Mouse (Mus musculus): ENCODE results near the gene Tsen54. TPM values are rescaled to one million over a fixed set of nuclear protein-coding genes. Genes with fewer than 3 reads are reported as not detected.

Tsen54 gene
- polyA plus RNA-seq, 1 experiment from 2014 or later: 23.6 TPM

DNA sequence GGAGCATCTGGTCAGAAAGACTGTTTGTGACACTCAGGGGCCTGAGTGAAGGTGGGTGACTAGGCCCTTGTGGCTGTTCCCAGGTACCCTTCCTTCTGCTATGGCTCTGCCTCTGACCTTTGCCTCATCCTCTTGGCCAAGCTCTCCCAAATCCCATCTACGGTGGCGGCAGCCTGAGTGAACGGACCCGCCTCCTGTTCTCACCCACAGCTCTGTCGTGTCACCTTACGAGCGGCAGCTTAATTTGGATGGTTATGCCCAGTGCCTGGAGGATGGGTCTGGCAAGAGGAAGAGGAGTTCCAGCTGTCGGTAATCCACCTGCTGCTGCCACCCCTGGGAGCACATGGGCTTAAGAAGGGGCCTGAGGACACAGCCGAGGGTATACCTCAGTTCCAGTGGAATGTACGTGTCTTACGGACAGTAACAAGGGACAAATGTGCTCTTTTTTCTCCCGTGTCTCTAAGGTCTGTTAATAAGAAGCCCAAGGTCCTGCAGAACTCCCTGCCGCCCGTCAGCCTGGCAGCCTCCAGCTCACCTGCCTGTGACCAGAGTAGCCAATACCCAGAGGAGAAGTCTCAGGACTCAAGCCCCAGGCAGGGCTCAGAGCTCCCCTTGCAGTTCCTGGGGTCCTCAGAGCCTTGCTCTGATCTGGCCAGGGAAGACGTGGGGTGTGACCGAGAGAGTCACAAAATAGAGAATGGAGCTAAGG is 5.5 kb downstream of the Tsen54 start:
- no peaks in the 10 kb centered on the region for H3K9me3 ChIP-seq
- peaks cover 28% of the 10 kb centered on the region for H3K27me3 ChIP-seq
- 92% methylated on average over 16 of the region's 16 CpGs for WGBS
- H3K4me3 ChIP-seq: no peak overlapping the region
- no peak overlapping the region for H3K4me2 ChIP-seq
- ATAC-seq (ENCODE audit: low FRiP score, low read depth): no peak
- peaks cover 38% of the 10 kb centered on the region for H3K36me3 ChIP-seq
- no peak overlapping the region for H3K27ac ChIP-seq (replicated peaks)
- no peak overlapping the region for H3K9ac ChIP-seq
- peaks cover 27% of the 10 kb centered on the region for H3K4me1 ChIP-seq (replicated peaks)

DNA sequence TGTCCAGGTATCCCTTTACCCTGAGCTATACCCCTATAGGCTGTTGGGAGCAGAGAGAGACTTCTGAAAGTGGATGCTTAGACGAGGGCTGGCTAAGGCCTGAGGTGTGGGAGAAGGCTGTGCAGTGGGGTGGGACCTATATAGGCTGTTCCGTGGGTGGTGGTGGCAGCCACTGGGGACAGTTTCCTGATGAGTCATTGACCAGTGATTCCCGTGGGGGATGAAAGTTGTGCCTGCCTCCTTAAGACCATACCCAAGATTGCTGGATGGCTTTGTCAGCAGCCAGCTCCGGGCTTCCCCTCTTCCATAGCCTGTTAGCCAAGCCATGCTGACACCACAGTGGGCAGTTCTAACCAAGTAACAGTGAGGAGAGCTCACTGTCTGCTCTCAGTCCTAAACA is 6.5 kb downstream of the Tsen54 start:
- Histone ChIP-seq H3K27ac (replicated peaks) (no peak overlapping the region), H3K27me3 (peaks cover 37% of the 10 kb centered on the region), H3K4me1 (replicated peaks) (peaks cover 18% of the 10 kb centered on the region), H3K4me2 (no peak overlapping the region), H3K4me3 (no peak overlapping the region), H3K9me3 (no peaks in the 10 kb centered on the region), H3K9ac (no peak overlapping the region), H3K36me3 (peaks cover 38% of the 10 kb centered on the region)
- ATAC-seq (ENCODE audit: low FRiP score, low read depth): 0 out of 2 replicates have a peak, but pooled peaks have one; percentile 9
- WGBS: 86% methylated on average over 4 of the region's 4 CpGs

DNA sequence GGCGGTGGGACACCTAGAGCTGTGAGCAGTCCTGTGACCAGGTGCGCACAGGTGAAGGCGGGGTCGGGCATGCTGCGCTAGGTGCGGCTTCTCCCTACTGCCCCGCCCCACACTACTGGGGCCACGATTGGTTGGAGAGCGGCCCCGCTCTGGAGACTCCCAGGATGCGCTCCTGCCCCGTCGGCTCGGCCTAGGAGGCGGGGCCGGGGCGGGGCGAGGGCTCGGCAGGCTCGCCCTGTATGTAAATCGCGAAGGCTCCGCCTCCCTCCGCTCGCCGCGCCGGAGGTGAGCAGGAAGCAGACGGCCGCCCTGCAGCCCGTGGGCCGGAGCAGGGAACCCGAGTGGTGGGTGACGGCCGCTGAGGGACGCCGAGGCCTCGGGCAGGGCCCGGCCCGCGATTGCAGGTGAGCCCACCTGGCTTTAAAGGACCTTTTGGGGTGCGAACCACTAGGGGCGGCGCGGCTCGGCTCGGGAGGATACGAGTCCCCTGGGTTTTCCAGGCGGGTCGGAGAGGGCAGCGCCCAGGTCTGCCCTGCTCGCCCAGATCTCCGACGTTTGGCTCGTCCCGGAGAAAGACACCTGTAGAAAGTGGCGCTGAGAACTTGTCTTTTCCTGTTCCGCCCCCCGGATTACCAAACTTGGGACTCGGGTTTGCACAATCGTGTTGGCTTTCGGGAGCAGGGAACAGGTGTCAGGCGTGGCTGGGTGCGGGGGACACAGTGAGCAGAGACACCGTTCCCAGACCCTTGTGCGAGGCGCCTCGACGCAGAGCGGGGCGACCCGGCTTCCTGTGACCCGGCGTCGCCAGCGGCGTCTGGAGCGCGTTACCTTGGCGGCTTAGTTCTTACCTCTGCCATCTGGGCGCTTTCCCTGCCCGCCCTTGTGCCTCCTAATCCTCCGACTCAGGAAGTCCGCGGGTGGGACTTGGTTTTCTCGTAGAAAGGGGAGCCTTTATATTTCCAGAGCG is 9.5 kb downstream of the Tsen54 start, which contains the start of gene Llgl2:
Gene Llgl2 (plus strand): TSS at position 276 of the 967 bp plus-strand sequence.
- Histone ChIP-seq H3K4me2 (peak within 1 kb of the TSS; percentile 95), H3K36me3 (peaks cover 28% of the 10 kb centered on the region), H3K27ac (replicated peaks) (no peak within 1 kb of the TSS), H3K4me1 (replicated peaks) (peaks cover 12% of the 10 kb centered on the region), H3K9ac (peak within 1 kb of the TSS; percentile 39), H3K4me3 (peak within 1 kb of the TSS; percentile 55), H3K9me3 (no peaks in the 10 kb centered on the region), H3K27me3 (peaks cover 47% of the 10 kb centered on the region)
- under 1% methylated on average over 86 of the region's 87 CpGs for WGBS
- peak; percentile 79; the same call in 1 of the 2 replicates for ATAC-seq (ENCODE audit: low FRiP score, low read depth)

DNA sequence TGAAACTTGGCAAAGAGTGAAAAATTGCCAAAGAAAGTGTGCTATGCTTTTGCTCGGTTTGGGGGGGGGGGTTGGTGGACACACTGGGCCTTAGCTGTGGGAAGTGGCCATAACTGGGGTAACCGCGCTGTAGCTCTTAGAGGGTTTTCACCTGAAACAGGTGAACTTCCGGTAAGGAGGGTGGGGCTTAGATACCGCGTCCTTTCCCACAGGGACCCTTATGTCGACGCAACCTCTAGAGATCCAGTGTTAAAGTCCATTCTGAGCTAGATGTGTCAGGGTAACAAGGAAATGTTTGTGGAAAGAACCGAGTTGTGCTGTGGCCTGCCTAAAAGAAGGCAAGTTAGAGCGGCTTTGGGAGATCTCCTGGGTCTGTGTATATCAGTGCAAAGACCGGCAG is 10.3 kb downstream of the Tsen54 start:
- peaks cover 49% of the 10 kb centered on the region for H3K27me3 ChIP-seq

DNA sequence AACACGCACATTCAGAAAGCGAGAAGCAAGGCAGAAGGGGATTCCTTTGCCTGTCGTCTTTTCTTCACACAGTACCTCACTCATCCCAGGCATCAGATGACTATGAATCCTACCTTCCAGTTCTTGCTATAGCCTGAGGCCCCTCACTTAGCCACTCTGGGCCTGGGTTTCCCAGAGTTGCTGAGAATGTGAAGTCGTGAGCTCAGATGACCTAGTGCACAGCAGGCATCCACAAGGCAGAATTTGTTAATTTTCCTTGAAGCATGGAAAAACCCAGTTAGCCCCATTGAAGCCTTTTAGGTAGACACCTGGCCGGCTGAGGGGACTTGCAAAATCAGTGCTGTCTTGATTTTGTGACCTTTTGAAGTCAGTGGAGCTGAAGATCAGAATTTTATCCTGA is 12.0 kb downstream of the Tsen54 start:
- H3K36me3 ChIP-seq: peaks cover 12% of the 10 kb centered on the region; the same call in 1 of the 2 replicates
- peaks cover 64% of the 10 kb centered on the region for H3K27me3 ChIP-seq
- no peak overlapping the region for H3K4me3 ChIP-seq
- WGBS: 45% methylated on average over 5 of the region's 5 CpGs
- no peaks in the 10 kb centered on the region for H3K9me3 ChIP-seq
- ATAC-seq (ENCODE audit: low FRiP score, low read depth): no peak
- H3K4me1 ChIP-seq (replicated peaks): peaks cover 12% of the 10 kb centered on the region
- no peak overlapping the region for H3K9ac ChIP-seq
- no peak overlapping the region for H3K4me2 ChIP-seq
- no peak overlapping the region for H3K27ac ChIP-seq (replicated peaks)

More for the DNA sequence above, 10.3 kb downstream of the Tsen54 start:
- Histone ChIP-seq H3K9me3 (no peaks in the 10 kb centered on the region), H3K36me3 (peaks cover 24% of the 10 kb centered on the region), H3K27ac (replicated peaks) (no peak overlapping the region), H3K4me1 (replicated peaks) (peaks cover 12% of the 10 kb centered on the region), H3K4me3 (0 out of 2 replicates have a peak overlapping the region, but pooled peaks have one; percentile 55), H3K4me2 (peak overlapping the region; percentile 95), H3K9ac (no peak overlapping the region)
- whole genome bisulfite sequencing: 17% methylated on average over 11 of the region's 11 CpGs
- no peak for ATAC-seq (ENCODE audit: low FRiP score, low read depth)

DNA sequence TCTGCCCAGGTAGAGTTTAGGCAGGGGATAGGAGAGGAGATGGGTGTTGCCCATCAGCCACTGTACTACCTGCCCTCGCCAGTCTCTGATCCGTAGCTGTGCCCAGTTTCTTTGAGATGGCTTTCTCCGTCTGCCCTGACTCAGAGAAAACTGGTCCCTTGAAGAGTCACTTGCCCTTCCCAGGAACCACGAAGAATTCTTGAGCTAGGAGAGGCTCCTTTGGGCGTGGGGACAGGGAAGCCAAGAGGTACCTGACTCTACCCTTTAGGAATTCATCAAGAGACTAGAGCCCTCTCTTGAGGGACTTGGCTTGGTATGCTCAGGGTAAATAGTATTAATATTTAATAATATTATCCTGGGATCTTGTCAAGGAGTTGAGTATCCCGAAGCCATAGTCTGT is 13.1 kb downstream of the Tsen54 start:
- peaks cover 64% of the 10 kb centered on the region for H3K27me3 ChIP-seq

DNA sequence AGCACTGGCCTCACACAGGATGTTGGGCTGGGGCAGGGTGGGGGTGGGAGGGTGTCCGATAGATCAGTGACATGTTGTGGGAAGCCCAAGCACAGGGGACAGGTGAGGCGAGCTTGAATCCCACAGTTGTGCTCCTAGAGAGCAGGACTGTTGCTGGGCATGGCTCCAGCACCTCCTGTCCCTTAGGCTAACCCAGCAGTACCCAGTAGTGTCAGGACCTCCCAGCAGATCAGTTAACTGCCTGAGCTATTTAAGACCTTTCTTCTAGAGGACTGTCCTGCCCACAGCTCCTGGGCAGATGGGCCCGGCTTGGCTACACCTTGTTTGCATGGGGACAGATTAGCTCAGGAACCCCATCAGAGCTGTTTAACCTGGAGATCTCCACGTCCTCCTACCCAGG is 14.5 kb downstream of the Tsen54 start:
- Histone ChIP-seq H3K4me1 (replicated peaks) (peaks cover 5% of the 10 kb centered on the region), H3K27me3 (peaks cover 51% of the 10 kb centered on the region), H3K4me2 (no peak overlapping the region), H3K36me3 (no peaks in the 10 kb centered on the region), H3K9ac (no peak overlapping the region), H3K27ac (replicated peaks) (no peak overlapping the region), H3K4me3 (no peak overlapping the region), H3K9me3 (no peaks in the 10 kb centered on the region)
- 78% methylated on average over 4 of the region's 4 CpGs for WGBS
- ATAC-seq (ENCODE audit: low FRiP score, low read depth): no peak

More for the DNA sequence above, 13.1 kb downstream of the Tsen54 start:
- Histone ChIP-seq H3K4me1 (replicated peaks) (peaks cover 12% of the 10 kb centered on the region), H3K4me2 (no peak overlapping the region), H3K27ac (replicated peaks) (no peak overlapping the region), H3K36me3 (peaks cover 1% of the 10 kb centered on the region; the same call in 1 of the 2 replicates), H3K9ac (no peak overlapping the region), H3K4me3 (no peak overlapping the region), H3K9me3 (no peaks in the 10 kb centered on the region)
- ATAC-seq (ENCODE audit: low FRiP score, low read depth): no peak
- 88% methylated on average over 6 of the region's 6 CpGs for WGBS

DNA sequence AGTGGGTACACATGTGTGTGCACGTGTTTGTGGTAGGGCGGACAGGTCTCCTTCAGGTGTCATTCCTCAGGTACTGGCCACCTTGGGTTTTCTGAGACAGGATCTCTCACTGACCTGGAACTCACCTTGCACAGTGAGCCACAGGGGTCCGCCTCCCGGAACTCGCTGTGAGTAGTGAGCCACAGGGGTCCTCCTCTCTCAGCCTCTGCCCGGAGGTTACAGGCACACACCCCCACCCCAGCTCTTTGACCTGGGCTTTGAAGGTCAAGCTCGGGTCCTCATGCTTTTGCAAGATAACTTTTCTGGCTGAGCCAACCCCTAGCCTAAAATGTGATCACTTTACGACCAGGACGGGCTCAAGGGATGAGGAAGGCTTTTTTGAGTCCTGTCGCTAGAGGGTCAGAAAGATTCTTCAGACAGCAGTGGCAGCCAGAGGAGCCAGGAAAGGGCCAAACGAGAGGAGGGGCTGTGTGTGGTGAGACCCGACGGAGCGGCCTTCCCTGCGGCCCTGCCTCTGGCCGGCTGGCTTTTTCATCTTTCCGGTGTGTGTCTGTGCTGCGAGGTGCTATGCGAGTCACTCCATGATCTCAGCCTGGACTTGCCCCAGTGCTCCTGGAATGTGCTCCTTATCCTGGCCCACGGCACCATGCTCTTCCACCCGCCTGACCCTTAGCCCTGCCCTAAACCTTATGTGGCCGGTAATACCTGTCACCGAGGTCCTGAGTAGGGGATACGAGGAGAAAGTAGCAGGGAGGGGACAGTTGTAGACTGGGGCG is 16.2 kb downstream of the Tsen54 start:
- Histone ChIP-seq H3K9ac (no peak overlapping the region), H3K27me3 (peaks cover 34% of the 10 kb centered on the region), H3K36me3 (no peaks in the 10 kb centered on the region), H3K4me3 (no peak overlapping the region), H3K9me3 (no peaks in the 10 kb centered on the region), H3K4me2 (no peak overlapping the region), H3K27ac (replicated peaks) (no peak overlapping the region), H3K4me1 (replicated peaks) (no peaks in the 10 kb centered on the region)
- ATAC-seq (ENCODE audit: low FRiP score, low read depth): no peak
- 23% methylated on average over 25 of the region's 25 CpGs for WGBS

DNA sequence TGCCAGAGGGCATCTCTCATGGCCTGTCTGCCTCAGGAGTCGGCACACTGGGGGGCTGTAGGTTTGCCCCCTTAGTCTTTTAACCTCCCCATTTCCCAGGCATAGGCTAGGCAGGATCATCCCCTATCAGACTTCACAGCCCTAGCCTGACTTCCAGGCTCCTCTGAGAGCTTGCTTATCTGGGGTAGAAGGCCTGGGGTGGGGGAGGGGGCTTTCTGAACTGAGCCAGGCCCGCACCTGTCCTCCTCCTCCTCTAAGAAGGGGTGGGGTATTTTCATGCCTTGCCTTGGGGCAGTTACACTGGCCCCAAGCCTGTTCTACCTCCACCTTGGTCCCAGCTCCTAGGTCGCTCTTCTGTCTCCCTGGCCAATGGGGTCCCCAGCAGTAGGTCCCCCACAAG is 17.0 kb downstream of the Tsen54 start:
- ATAC-seq (ENCODE audit: low FRiP score, low read depth): no peak
- no peak overlapping the region for H3K27ac ChIP-seq (replicated peaks)
- H3K36me3 ChIP-seq: no peaks in the 10 kb centered on the region
- H3K4me2 ChIP-seq: no peak overlapping the region
- 47% methylated on average over 3 of the region's 3 CpGs for whole genome bisulfite sequencing
- H3K4me3 ChIP-seq: no peak overlapping the region
- H3K9me3 ChIP-seq: no peaks in the 10 kb centered on the region
- H3K4me1 ChIP-seq (replicated peaks): no peaks in the 10 kb centered on the region
- H3K9ac ChIP-seq: no peak overlapping the region
- H3K27me3 ChIP-seq: peaks cover 28% of the 10 kb centered on the region

DNA sequence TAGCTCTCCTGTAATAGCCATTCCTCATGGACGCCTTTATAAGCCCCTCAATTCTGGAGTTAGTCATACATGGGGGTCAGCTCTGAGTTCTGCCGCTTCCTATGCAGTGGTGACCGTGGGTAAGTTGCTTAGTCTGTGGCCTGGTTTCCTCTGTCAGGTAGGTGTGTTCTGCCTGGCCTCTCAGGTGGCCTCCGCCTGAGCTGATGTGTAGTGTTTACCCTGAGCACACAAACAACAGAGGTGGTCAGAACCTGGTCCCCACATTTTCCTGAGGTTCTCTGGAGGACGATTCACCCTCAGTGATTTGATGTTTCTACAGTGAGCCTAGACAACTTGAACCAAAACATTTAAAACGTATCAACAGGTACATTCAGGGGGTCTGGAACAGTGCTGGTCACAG is 17.5 kb downstream of the Tsen54 start:
- no peak overlapping the region for H3K9ac ChIP-seq
- no peaks in the 10 kb centered on the region for H3K9me3 ChIP-seq
- 68% methylated on average over 6 of the region's 6 CpGs for WGBS
- H3K4me1 ChIP-seq (replicated peaks): no peaks in the 10 kb centered on the region
- peaks cover 25% of the 10 kb centered on the region for H3K27me3 ChIP-seq
- H3K4me2 ChIP-seq: no peak overlapping the region
- H3K4me3 ChIP-seq: no peak overlapping the region
- no peak overlapping the region for H3K27ac ChIP-seq (replicated peaks)
- H3K36me3 ChIP-seq: no peaks in the 10 kb centered on the region
- ATAC-seq (ENCODE audit: low FRiP score, low read depth): no peak

DNA sequence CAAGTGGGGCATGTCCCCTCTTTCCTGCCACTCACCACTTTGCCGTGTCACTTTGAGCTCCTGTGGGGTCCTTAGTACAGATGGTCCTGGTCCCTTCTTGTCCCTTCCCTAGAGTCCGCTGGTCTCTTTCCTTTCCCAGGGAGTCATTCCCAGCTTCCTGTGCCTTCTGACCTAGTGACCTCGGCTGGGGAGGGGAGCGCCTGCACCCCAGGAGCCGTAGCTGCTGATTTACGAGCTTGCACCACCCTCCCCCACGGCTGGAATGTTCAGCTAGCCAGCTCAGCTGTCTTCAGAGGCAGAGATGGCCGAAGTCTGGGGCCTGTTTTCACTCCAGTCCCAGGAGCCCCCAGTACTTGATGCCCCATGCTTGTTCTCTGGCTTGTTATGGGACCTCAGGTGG is 18.0 kb downstream of the Tsen54 start:
- Histone ChIP-seq H3K9me3 (no peaks in the 10 kb centered on the region), H3K4me1 (replicated peaks) (no peaks in the 10 kb centered on the region), H3K27me3 (peaks cover 24% of the 10 kb centered on the region), H3K36me3 (no peaks in the 10 kb centered on the region), H3K9ac (no peak overlapping the region), H3K27ac (replicated peaks) (no peak overlapping the region), H3K4me2 (no peak overlapping the region), H3K4me3 (no peak overlapping the region)
- WGBS: 11% methylated on average over 8 of the region's 8 CpGs
- no peak for ATAC-seq (ENCODE audit: low FRiP score, low read depth)

All from hindbrain, embryonic 15.5 days (tissue).